Mouse (Mus musculus) liver, embryonic 14.5 days (tissue): ENCODE results near the gene Inpp5f.

Source experiments
- CTCF ChIP-seq: IDR thresholded peaks from 2 replicates; pipeline ENCODE4 v1.5.1; 2016; ENCODE audit warnings: antibody characterized with exemption, low read depth, control low read depth
- EP300 ChIP-seq: IDR thresholded peaks from 2 replicates; pipeline ENCODE4 v1.6.1; 2016; ENCODE audit warnings: antibody characterized with exemption, low read depth

GRCm38 (mm10) chr7:128740334-128740733, 129.2 kb downstream of the Inpp5f start, which contains the start of gene Mcmbp:
- TF ChIP-seq CTCF (0 out of 2 replicates have a peak, but pooled peaks have one; percentile 16), EP300 (no peak)
